Mouse (Mus musculus) stomach, postnatal 0 days (tissue): ENCODE data around the gene Ccdc91.

Experiments used
- CTCF ChIP-seq: IDR thresholded peaks from 2 replicates; pipeline ENCODE4 v1.5.1; 2016; ENCODE audit warnings: antibody characterized with exemption, low read depth, mild to moderate bottlenecking, moderate library complexity
- EP300 ChIP-seq: optimal IDR thresholded peaks from 2 replicates; pipeline ENCODE3; 2016; ENCODE audit warnings: antibody characterized with exemption

GRCm38 (mm10) chr6:147507186-147507585 is 31.6 kb downstream of the Ccdc91 start:
- TF ChIP-seq CTCF (no peak), EP300 (no peak)
